Mouse (Mus musculus): ENCODE results near the gene Scai. TPM values are rescaled to one million over a fixed set of nuclear protein-coding genes. Genes with fewer than 3 reads are reported as not detected.

Gene Scai
- total RNA-seq, 2 experiments from 2014 or later: 11.1 to 11.4 TPM

Other genes with a start within 250 kb of the Scai start
- under 1 TPM; 0.11 to 0.17 TPM for gene Wdr38, start 193.3 kb downstream of the Scai start, total RNA-seq (2021)
- 10 to 100 TPM; 51.9 to 55.6 TPM for gene Arpc5l, start 185.4 kb downstream of the Scai start, total RNA-seq (2021)
- 100 to 1,000 TPM; 455 to 469 TPM for gene Rpl35, start 185.1 kb downstream of the Scai start, total RNA-seq (2021)
- 10 to 100 TPM; 20.0 to 22.4 TPM for gene Golga1, start 125.2 kb downstream of the Scai start, total RNA-seq (2021)
- gene Ppp6c, start 35.7 kb upstream of the Scai start, total RNA-seq (2021): 10 to 100 TPM; 63.1 to 68.1 TPM